Mouse (Mus musculus) intestine, embryonic 16.5 days (tissue): ENCODE results near the gene Strip1. TPM values are rescaled to one million over a fixed set of nuclear protein-coding genes. Genes with fewer than 3 reads are reported as not detected.
A peak's percentile ranks its signal among the peaks of the same experiment; 100 is the strongest.
"Not testable (repeated sequence)": the region's sequence is repeated elsewhere in the genome, so short reads cannot be mapped to it uniquely, and the experiment has no call there.

ENCODE experiments used
- ATAC-seq: fragments of 200-750 bp; cut with Nextera tagmentation; 2 replicates; pipeline ENCODE4 v1.8.0; 2017; ENCODE audit warnings: moderate TSS enrichment, moderate library complexity
- H3K27ac ChIP-seq: fragments of 300-500 bp; sonication (generic); 2 replicates; pipeline ENCODE4 v1.5.1; 2014; ENCODE audit warnings: mild to moderate bottlenecking, low read length
- H3K27me3 ChIP-seq: fragments of 300-500 bp; sonication (generic); replicated peaks from 2 replicates; pipeline ENCODE4 v1.6.1; 2014; ENCODE audit warnings: low read length, control low read depth, mixed read lengths; ENCODE audit not compliant: control insufficient read depth, insufficient read depth
- H3K36me3 ChIP-seq: fragments of 300-500 bp; sonication (generic); 2 replicates; pipeline ENCODE4 v1.6.1; 2014; ENCODE audit warnings: low read length, control low read depth; ENCODE audit not compliant: control insufficient read depth, insufficient read depth
- H3K4me1 ChIP-seq: fragments of 300-500 bp; sonication (generic); 2 replicates; pipeline ENCODE4 v1.6.1; 2014; ENCODE audit warnings: low read length, control low read depth, mixed read lengths; ENCODE audit not compliant: control insufficient read depth, insufficient read depth
- H3K4me2 ChIP-seq: fragments of 300-500 bp; sonication (generic); 2 replicates; pipeline ENCODE4 v1.6.1; 2014; ENCODE audit warnings: low read depth, low read length, control low read depth
- H3K4me3 ChIP-seq: fragments of 300-500 bp; sonication (generic); 2 replicates; pipeline ENCODE4 v1.5.1; 2014; ENCODE audit warnings: mild to moderate bottlenecking, low read length
- H3K9ac ChIP-seq: fragments of 300-500 bp; sonication (generic); 2 replicates; pipeline ENCODE4 v1.6.1; 2014; ENCODE audit warnings: low read depth, low read length
- H3K9me3 ChIP-seq: fragments of 300-500 bp; sonication (generic); 2 replicates; pipeline ENCODE4 v1.6.1; 2016; ENCODE audit warnings: low read length, control low read depth; ENCODE audit not compliant: control insufficient read depth
- WGBS: fragments of 180-500 bp; shearing (Covaris S2); extraction: QIAGEN DNeasy Blood & Tissue Kit; methylation state at CpG from one replicate; pipeline ENCODE4 v1.1.7; 2014; 5-methylcytosine and 5-hydroxymethylcytosine counted together
- polyA plus RNA-seq: library from polyadenylated mRNA; unstranded; fragments of >200 nt; fragmentation: Nextera tagmentation; extraction: Ambion mirVana; gene quantifications from 2 replicates; pipeline ENCODE4 v1.2.1, GENCODE M21; 2015

The Strip1 gene
- polyA plus RNA-seq, 1 experiment from 2014 or later, result 31.7 TPM

GRCm38 (mm10) chr3:107656151-107656550 is 24.7 kb upstream of the Strip1 start:
- WGBS, result 80% methylated on average over 2 of the region's 2 CpGs
- Histone ChIP-seq H3K27me3 (no peaks in the 10 kb centered on the region), H3K4me1 (no peaks in the 10 kb centered on the region), H3K9ac (no peak overlapping the region), H3K4me2 (no peak overlapping the region), H3K9me3 (no peaks in the 10 kb centered on the region), H3K4me3 (no peak overlapping the region), H3K36me3 (0 out of 2 replicates have a peak, but pooled peaks cover 2% of the 10 kb centered on the region), H3K27ac (no peak overlapping the region)
- ATAC-seq, result no peak

- ATAC-seq, result no peak
- no peak overlapping the region for H3K27ac ChIP-seq
- H3K4me1 ChIP-seq, result no peaks in the 10 kb centered on the region
- H3K9me3 ChIP-seq, result no peaks in the 10 kb centered on the region
- H3K9ac ChIP-seq, result no peak overlapping the region
- H3K36me3 ChIP-seq, result no peaks in the 10 kb centered on the region
- no peak overlapping the region for H3K4me3 ChIP-seq
- no peak overlapping the region for H3K4me2 ChIP-seq
- H3K27me3 ChIP-seq, result no peaks in the 10 kb centered on the region
- 53% methylated on average over 3 of the region's 3 CpGs for WGBS
Observed at GRCm38 (mm10) chr3:107655491-107655890, 24.0 kb upstream of the Strip1 start.

GRCm38 (mm10) chr3:107654861-107655260 is 23.4 kb upstream of the Strip1 start:
- H3K27ac ChIP-seq, result no peak overlapping the region
- H3K36me3 ChIP-seq, result no peaks in the 10 kb centered on the region
- H3K4me1 ChIP-seq, result no peaks in the 10 kb centered on the region
- H3K9ac ChIP-seq, result no peak overlapping the region
- no peak for ATAC-seq
- no peaks in the 10 kb centered on the region for H3K27me3 ChIP-seq
- H3K4me2 ChIP-seq, result no peak overlapping the region
- no peaks in the 10 kb centered on the region for H3K9me3 ChIP-seq
- WGBS, result 74% methylated on average over 3 of the region's 3 CpGs
- no peak overlapping the region for H3K4me3 ChIP-seq

GRCm38 (mm10) chr3:107652968-107653367 is 21.5 kb upstream of the Strip1 start:
- no peak overlapping the region for H3K9ac ChIP-seq
- no peak overlapping the region for H3K4me3 ChIP-seq
- no peaks in the 10 kb centered on the region for H3K27me3 ChIP-seq
- no peaks in the 10 kb centered on the region for H3K36me3 ChIP-seq
- H3K27ac ChIP-seq, result no peak overlapping the region
- H3K9me3 ChIP-seq, result no peaks in the 10 kb centered on the region
- no peak overlapping the region for H3K4me2 ChIP-seq
- WGBS, result 93% methylated on average over 3 of the region's 3 CpGs
- H3K4me1 ChIP-seq, result no peaks in the 10 kb centered on the region
- ATAC-seq, result no peak

- not testable (repeated sequence) for H3K4me1 ChIP-seq, H3K9ac ChIP-seq, ATAC-seq, H3K36me3 ChIP-seq, H3K27me3 ChIP-seq, H3K9me3 ChIP-seq, H3K4me3 ChIP-seq, H3K4me2 ChIP-seq, H3K27ac ChIP-seq
- 52% methylated on average over 5 of the region's 5 CpGs for WGBS
Observed at GRCm38 (mm10) chr3:107650276-107650675, 18.8 kb upstream of the Strip1 start.

- 83% methylated on average over 3 of the region's 3 CpGs for WGBS
- no peaks in the 10 kb centered on the region for H3K9me3 ChIP-seq
- H3K27me3 ChIP-seq, result no peaks in the 10 kb centered on the region
- no peak overlapping the region for H3K4me3 ChIP-seq
- H3K36me3 ChIP-seq, result no peaks in the 10 kb centered on the region
- ATAC-seq, result no peak
- H3K9ac ChIP-seq, result no peak overlapping the region
- no peak overlapping the region for H3K4me2 ChIP-seq
- no peaks in the 10 kb centered on the region for H3K4me1 ChIP-seq
- H3K27ac ChIP-seq, result no peak overlapping the region
Observed at GRCm38 (mm10) chr3:107646947-107647346, 15.5 kb upstream of the Strip1 start.

GRCm38 (mm10) chr3:107637606-107638172 is 6.2 kb upstream of the Strip1 start:
- Histone ChIP-seq H3K4me3 (no peak overlapping the region), H3K27me3 (no peaks in the 10 kb centered on the region), H3K27ac (no peak overlapping the region), H3K9me3 (no peaks in the 10 kb centered on the region), H3K4me2 (no peak overlapping the region), H3K4me1 (0 out of 2 replicates have a peak, but pooled peaks cover 3% of the 10 kb centered on the region), H3K9ac (no peak overlapping the region), H3K36me3 (no peaks in the 10 kb centered on the region)
- WGBS, result 54% methylated on average over 5 of the region's 5 CpGs
- peak; percentile 70 for ATAC-seq

GRCm38 (mm10) chr3:107636236-107636635 is 4.7 kb upstream of the Strip1 start:
- H3K9me3 ChIP-seq, result no peaks in the 10 kb centered on the region
- H3K36me3 ChIP-seq, result no peaks in the 10 kb centered on the region
- ATAC-seq, result no peak
- no peak overlapping the region for H3K4me2 ChIP-seq
- H3K4me3 ChIP-seq, result no peak overlapping the region
- H3K27ac ChIP-seq, result no peak overlapping the region
- H3K4me1 ChIP-seq, result 0 out of 2 replicates have a peak, but pooled peaks cover 3% of the 10 kb centered on the region
- no peaks in the 10 kb centered on the region for H3K27me3 ChIP-seq
- WGBS, result 73% methylated on average over 3 of the region's 3 CpGs
- H3K9ac ChIP-seq, result no peak overlapping the region

- H3K4me1 ChIP-seq, result 0 out of 2 replicates have a peak, but pooled peaks cover 3% of the 10 kb centered on the region
- H3K27me3 ChIP-seq, result no peaks in the 10 kb centered on the region
- no peak overlapping the region for H3K27ac ChIP-seq
- no peak overlapping the region for H3K9ac ChIP-seq
- H3K36me3 ChIP-seq, result no peaks in the 10 kb centered on the region
- 58% methylated on average over 8 of the region's 8 CpGs for WGBS
- no peak for ATAC-seq
- H3K9me3 ChIP-seq, result no peaks in the 10 kb centered on the region
- H3K4me3 ChIP-seq, result no peak overlapping the region
- H3K4me2 ChIP-seq, result no peak overlapping the region
Observed at GRCm38 (mm10) chr3:107635836-107636235, 4.3 kb upstream of the Strip1 start.

GRCm38 (mm10) chr3:107633906-107634305 is 2.4 kb upstream of the Strip1 start:
- H3K27me3 ChIP-seq, result no peaks in the 10 kb centered on the region
- no peak overlapping the region for H3K4me3 ChIP-seq
- no peaks in the 10 kb centered on the region for H3K36me3 ChIP-seq
- no peak overlapping the region for H3K9ac ChIP-seq
- H3K4me1 ChIP-seq, result 0 out of 2 replicates have a peak, but pooled peaks cover 9% of the 10 kb centered on the region
- 89% methylated on average over 9 of the region's 9 CpGs for WGBS
- no peak for ATAC-seq
- no peak overlapping the region for H3K4me2 ChIP-seq
- H3K27ac ChIP-seq, result no peak overlapping the region
- no peaks in the 10 kb centered on the region for H3K9me3 ChIP-seq
